Mouse (Mus musculus) midbrain, postnatal 0 days (tissue): ENCODE data around the gene P3h4. TPM values are rescaled to one million over a fixed set of nuclear protein-coding genes. Genes with fewer than 3 reads are reported as not detected.

Experiments used
- ATAC-seq: fragments of 200-750 bp; cut with Nextera tagmentation; 2 replicates; pipeline ENCODE4 v1.8.0; 2017; ENCODE audit warnings: moderate number of reproducible peaks, mild to moderate bottlenecking, moderate TSS enrichment, moderate library complexity; ENCODE audit not compliant: low FRiP score
- DNase-seq: peaks from one replicate; pipeline ENCODE4 v3.0.0-alpha.2; 2015; ENCODE audit warnings: low spot score
- H3K27ac ChIP-seq: fragments of 300-500 bp; sonication (generic); 2 replicates; pipeline ENCODE4 v1.5.1; 2014; ENCODE audit warnings: low read depth, mild to moderate bottlenecking, low read length, mixed read lengths
- H3K27me3 ChIP-seq: fragments of 300-500 bp; sonication (generic); 2 replicates; pipeline ENCODE4 v1.6.1; 2014; ENCODE audit warnings: low read length, control low read depth, mixed read lengths; ENCODE audit not compliant: insufficient read depth
- H3K36me3 ChIP-seq: fragments of 300-500 bp; sonication (generic); 2 replicates; pipeline ENCODE4 v1.6.1; 2014; ENCODE audit warnings: low read length, control low read depth, mixed read lengths; ENCODE audit not compliant: insufficient read depth
- H3K4me1 ChIP-seq: fragments of 300-500 bp; sonication (generic); 2 replicates; pipeline ENCODE4 v1.6.1; 2014; ENCODE audit warnings: mild to moderate bottlenecking, control low read depth, antibody characterized with exemption, low read length, mixed read lengths; ENCODE audit not compliant: insufficient read depth
- H3K4me2 ChIP-seq: fragments of 300-500 bp; sonication (generic); 2 replicates; pipeline ENCODE4 v1.6.1; 2014; ENCODE audit warnings: low read depth, mild to moderate bottlenecking, low read length, mixed read lengths; ENCODE audit not compliant: poor library complexity, severe bottlenecking
- H3K4me3 ChIP-seq: fragments of 300-500 bp; sonication (generic); 2 replicates; pipeline ENCODE4 v1.5.1; 2014; ENCODE audit warnings: low read depth, mild to moderate bottlenecking, low read length, moderate library complexity
- H3K9ac ChIP-seq: fragments of 300-500 bp; sonication (generic); replicated peaks from 2 replicates; pipeline ENCODE4 v1.6.1; 2014; ENCODE audit warnings: mild to moderate bottlenecking, low read length, moderate library complexity, mixed read lengths; ENCODE audit not compliant: poor library complexity, severe bottlenecking
- H3K9me3 ChIP-seq: fragments of 300-500 bp; sonication (generic); 2 replicates; pipeline ENCODE4 v1.6.1; 2016; ENCODE audit warnings: low read length, control low read depth
- CTCF ChIP-seq: IDR thresholded peaks from 2 replicates; pipeline ENCODE4 v1.5.1; 2016; ENCODE audit warnings: antibody characterized with exemption, mild to moderate bottlenecking
- WGBS: fragments of 180-500 bp; shearing (Covaris S2); extraction: QIAGEN DNeasy Blood & Tissue Kit; methylation state at CpG from one replicate; pipeline ENCODE4 v1.1.7; 2014; 5-methylcytosine and 5-hydroxymethylcytosine counted together
- polyA plus RNA-seq: library from polyadenylated mRNA; unstranded; fragments of >200 nt; fragmentation: Nextera tagmentation; extraction: Ambion mirVana; gene quantifications from 2 replicates; pipeline ENCODE4 v1.2.1, GENCODE M21; 2015
- total RNA-seq: library from RNA; depleted of rRNA; stranded (reverse); fragments of >200 nt; gene quantifications from 2 replicates; pipeline ENCODE4 v1.2.3, GENCODE M21; 2014

The P3h4 gene
- total and polyA plus RNA-seq, 2 experiments from 2014 or later, result 23.4 to 26.0 TPM

- H3K36me3 ChIP-seq, result peaks cover 47% of the 10 kb centered on the region
- TF ChIP-seq CTCF, result no peak
- no peaks in the 10 kb centered on the region for H3K9me3 ChIP-seq
These were observed 29.6 kb downstream of the P3h4 start for GRCm38 (mm10) chr11:100385016-100385415.

GRCm38 (mm10) chr11:100382682-100383081, 32.0 kb downstream of the P3h4 start:
- Histone ChIP-seq H3K4me1 (no peaks in the 10 kb centered on the region), H3K9ac (no peak overlapping the region), H3K36me3 (peaks cover 65% of the 10 kb centered on the region), H3K27me3 (no peaks in the 10 kb centered on the region), H3K27ac (no peak overlapping the region), H3K4me2 (no peak overlapping the region), H3K9me3 (no peaks in the 10 kb centered on the region), H3K4me3 (no peak overlapping the region)
- DNase-seq (no peak), ATAC-seq (no peak)
- no peak for TF ChIP-seq CTCF
- 80% methylated on average over 6 of the region's 6 CpGs for WGBS

More at GRCm38 (mm10) chr11:100385016-100385415, 29.6 kb downstream of the P3h4 start:
- 81% methylated on average over 3 of the region's 3 CpGs for WGBS
- H3K4me3 ChIP-seq, result no peak overlapping the region
- H3K4me1 ChIP-seq, result no peaks in the 10 kb centered on the region
- no peak overlapping the region for H3K27ac ChIP-seq
- ATAC-seq, result no peak
- no peaks in the 10 kb centered on the region for H3K27me3 ChIP-seq
- DNase-seq, result no peak
- no peak overlapping the region for H3K9ac ChIP-seq
- H3K4me2 ChIP-seq, result no peak overlapping the region

DNA sequence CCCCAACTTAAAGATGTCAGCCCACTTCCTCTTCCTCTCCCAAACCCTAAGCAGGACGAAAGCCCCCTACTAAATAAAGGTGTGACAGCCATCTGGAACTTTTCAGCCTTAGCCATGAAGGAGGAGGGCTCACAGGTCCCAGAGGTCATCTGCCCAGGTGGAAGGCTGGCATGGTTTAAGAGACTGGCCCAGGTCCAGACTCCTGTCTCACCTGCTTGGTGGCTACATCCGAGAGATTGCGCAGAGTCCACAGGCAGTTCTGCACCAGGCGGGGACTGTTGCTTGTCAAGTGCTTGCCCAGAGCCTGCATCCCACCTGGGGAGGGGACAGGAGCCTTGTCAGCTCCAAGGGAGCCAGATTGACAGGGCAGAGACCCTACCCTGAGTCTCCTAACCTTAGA, 35.3 kb downstream of the P3h4 start:
- Histone ChIP-seq H3K27ac (no peak overlapping the region), H3K27me3 (no peaks in the 10 kb centered on the region), H3K36me3 (peaks cover 73% of the 10 kb centered on the region), H3K4me1 (no peaks in the 10 kb centered on the region), H3K4me3 (no peak overlapping the region), H3K9me3 (no peaks in the 10 kb centered on the region), H3K4me2 (no peak overlapping the region), H3K9ac (no peak overlapping the region)
- DNase-seq, result no peak
- no peak for ATAC-seq
- TF ChIP-seq CTCF, result no peak
- WGBS, result 94% methylated on average over 4 of the region's 4 CpGs

- 86% methylated on average over 5 of the region's 5 CpGs for WGBS
- no peak for DNase-seq
- Histone ChIP-seq H3K9me3 (no peaks in the 10 kb centered on the region), H3K27ac (no peak overlapping the region), H3K36me3 (peaks cover 72% of the 10 kb centered on the region), H3K4me3 (no peak overlapping the region), H3K4me2 (no peak overlapping the region), H3K4me1 (no peaks in the 10 kb centered on the region), H3K9ac (no peak overlapping the region), H3K27me3 (no peaks in the 10 kb centered on the region)
- no peak for TF ChIP-seq CTCF
- no peak for ATAC-seq
These were observed 36.2 kb downstream of the P3h4 start for GRCm38 (mm10) chr11:100378446-100378845.

GRCm38 (mm10) chr11:100377989-100378388, 36.6 kb downstream of the P3h4 start:
- DNase-seq (no peak), ATAC-seq (no peak)
- Histone ChIP-seq H3K4me1 (no peaks in the 10 kb centered on the region), H3K36me3 (peaks cover 67% of the 10 kb centered on the region), H3K9me3 (no peaks in the 10 kb centered on the region), H3K27ac (no peak overlapping the region), H3K4me3 (no peak overlapping the region), H3K9ac (no peak overlapping the region), H3K4me2 (no peak overlapping the region), H3K27me3 (no peaks in the 10 kb centered on the region)
- 94% methylated on average over 14 of the region's 14 CpGs for WGBS
- TF ChIP-seq CTCF, result no peak

- H3K27me3 ChIP-seq, result no peaks in the 10 kb centered on the region
- no peaks in the 10 kb centered on the region for H3K9me3 ChIP-seq
- WGBS, result 90% methylated on average over 21 of the region's 21 CpGs
- H3K4me1 ChIP-seq, result no peaks in the 10 kb centered on the region
- no peak overlapping the region for H3K4me3 ChIP-seq
- no peak overlapping the region for H3K9ac ChIP-seq
- TF ChIP-seq CTCF, result no peak
- DNase-seq (no peak), ATAC-seq (no peak)
- no peak overlapping the region for H3K27ac ChIP-seq
- no peak overlapping the region for H3K4me2 ChIP-seq
- peaks cover 62% of the 10 kb centered on the region for H3K36me3 ChIP-seq
These were observed 37.8 kb downstream of the P3h4 start for GRCm38 (mm10) chr11:100376746-100377389.
